Mouse (Mus musculus): Measurements from ENCODE around the gene Sgsm2.

The Sgsm2 gene

DNA sequence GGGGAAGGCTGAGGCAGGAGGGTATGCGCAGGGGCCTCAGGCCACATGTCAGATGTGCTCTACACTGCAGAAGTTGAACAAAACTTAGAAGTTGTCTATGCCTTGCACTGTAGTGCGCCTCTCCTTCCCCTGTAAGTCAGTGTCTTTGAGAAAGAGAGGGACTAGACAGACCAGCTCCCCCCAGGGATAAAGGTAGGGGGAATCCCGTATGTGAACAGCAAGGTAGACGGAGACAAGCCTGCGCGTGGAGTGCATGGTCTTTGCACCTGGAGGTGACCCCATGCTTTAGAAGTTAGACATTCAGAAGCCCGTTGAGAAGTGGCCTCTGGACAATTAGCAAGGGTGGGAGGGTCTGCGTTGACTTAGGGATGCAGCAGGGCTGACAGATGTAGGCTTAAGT, 56.1 kb downstream of the Sgsm2 start:
- DNase-seq: no peak

GRCm38 (mm10) chr11:74839860-74840715, 56.8 kb downstream of the Sgsm2 start:
- DNase-seq: no peak

DNA sequence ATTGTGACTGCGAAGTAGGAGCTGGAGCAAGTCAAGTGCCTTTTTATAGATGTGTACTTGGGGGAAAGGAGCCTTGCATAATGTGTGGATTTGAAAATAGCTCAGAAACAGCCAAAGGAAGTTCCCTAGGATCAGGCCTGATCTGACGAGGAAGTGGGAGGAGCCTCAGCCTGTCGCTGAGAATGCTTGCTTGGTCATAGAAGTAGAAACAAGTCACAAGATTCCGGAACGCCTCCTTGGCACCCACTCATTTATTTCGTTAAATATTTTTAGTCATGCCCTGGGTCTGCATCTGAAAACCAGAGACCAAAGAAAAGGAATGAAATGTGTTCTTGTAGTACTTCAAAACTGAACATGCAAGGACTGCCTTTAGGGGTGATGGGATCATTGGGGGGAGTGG, 57.9 kb downstream of the Sgsm2 start:
- peak in 1 of 2 experiments; percentile 43 for DNase-seq

DNA sequence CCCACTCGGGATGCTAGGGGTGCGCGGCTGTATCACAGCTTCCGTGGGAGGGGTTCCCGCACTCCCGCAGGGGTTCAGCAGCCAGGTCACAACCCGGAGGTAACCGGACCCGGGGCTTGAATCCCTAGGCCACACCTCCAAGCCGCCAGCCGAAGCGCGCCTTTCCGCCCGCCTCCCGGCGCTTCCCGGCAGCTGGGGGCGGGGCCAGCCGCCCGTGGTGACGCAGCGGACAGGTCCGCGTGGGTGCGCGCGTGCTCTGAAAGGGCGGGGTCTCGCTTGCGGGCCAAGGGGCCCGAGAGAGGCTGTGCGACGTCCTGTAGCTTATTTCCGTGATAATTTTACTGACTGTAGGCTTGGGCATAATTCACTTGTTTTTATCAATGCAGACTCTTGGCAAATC, 58.4 kb downstream of the Sgsm2 start:
- peak; percentile 95 to 97 for DNase-seq

DNA sequence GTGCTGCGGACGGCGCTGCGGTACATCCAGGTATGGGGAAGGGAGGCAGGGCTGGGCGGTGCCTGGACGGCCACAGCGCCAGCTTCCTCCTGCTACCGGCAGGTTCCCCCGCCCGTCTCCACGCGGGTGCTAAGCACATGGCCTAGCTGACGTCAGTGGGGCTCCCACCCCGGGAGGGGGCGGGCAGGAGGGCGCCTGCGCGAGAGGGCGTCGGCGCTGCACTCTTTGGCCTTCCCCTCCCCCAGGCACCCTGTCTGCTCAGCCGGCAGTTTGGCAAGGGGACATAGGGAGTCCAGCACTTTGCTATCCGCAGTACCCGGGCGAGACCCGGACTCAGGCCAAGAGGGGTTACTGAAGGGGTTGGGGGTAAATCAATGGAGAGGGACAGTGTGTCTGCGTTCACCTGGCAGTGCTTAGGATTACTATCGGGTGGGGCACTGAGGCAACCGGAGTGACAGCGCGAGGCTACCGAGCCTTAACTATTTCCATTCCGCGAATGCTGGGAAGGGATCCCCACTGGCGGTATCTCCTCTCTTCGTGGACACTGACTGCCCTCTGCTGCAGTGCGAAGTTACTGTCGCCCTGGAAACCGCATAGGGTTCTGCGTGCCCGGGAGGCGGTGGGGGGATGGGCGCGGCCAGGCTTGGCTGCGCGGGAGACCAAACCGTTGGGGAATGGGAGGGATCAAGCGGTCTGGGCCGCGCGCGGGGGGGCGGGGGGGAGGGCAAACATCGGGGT, 59.0 kb downstream of the Sgsm2 start:
- peak; percentile 97 to 98 for DNase-seq

DNA sequence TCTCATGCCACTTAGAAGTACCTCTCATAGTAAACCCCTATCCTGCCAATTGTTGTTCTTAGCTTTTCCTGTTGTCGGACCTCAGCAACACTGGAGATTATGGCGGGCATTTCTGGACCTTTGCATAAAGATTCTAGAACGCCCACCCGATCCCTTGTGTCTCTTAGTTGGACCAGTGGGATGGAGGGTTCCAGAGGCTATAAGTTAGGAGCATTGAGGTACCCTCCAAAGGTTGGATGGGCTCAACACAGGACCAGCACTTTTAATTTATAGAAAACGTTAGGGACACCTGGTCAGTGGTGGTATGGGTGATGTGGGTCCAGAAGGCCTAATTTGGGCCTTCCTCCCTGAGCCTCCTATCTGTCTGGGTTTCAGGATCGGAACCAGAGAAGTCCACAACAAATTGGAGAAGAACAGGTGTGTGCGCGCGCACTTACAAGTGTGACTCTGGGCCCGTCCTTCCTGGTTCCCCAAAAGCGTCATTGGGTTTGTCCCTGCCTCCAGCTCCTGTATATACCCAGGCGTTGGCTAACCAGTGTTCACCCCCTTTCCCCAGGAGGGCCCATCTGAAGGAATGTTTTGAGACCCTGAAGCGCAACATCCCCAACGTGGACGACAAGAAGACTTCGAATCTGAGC, 59.7 kb downstream of the Sgsm2 start:
- DNase-seq: no peak

- DNase-seq: peak in 1 of 2 experiments; percentile 44
Measured at GRCm38 (mm10) chr11:74836225-74837055, 60.4 kb downstream of the Sgsm2 start.

DNA sequence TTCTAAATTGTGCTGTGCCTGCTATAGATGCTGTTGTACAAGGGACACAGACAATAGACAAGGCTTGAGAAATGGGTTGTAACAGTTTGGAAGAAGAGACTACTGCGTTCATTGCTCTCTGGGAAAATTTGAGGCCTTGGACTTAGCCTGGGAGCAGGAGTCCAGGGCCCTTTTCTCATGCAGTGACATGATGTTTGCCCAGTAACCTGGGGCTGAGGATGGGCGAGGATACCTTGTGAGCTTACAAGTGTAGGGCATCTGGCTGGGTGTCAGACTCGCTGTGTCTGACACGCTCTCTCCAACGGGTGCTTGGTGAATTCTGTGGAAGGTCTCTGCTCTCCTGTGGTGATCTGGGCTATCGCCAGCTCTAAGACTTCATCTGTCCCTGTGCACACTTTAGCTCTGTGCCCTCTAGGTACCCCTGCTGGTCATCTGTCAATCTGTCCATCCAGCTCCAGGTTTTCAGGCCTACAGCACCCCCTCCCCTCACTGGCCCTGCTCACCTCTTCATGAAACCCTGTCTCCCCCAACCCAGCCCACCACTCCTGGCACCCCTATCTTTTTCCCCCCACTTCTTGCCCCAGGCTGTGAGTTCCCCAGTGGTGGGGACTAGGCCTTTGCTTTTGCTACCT, 61.2 kb downstream of the Sgsm2 start:
- DNase-seq: peak in 1 of 2 experiments; percentile 35

DNA sequence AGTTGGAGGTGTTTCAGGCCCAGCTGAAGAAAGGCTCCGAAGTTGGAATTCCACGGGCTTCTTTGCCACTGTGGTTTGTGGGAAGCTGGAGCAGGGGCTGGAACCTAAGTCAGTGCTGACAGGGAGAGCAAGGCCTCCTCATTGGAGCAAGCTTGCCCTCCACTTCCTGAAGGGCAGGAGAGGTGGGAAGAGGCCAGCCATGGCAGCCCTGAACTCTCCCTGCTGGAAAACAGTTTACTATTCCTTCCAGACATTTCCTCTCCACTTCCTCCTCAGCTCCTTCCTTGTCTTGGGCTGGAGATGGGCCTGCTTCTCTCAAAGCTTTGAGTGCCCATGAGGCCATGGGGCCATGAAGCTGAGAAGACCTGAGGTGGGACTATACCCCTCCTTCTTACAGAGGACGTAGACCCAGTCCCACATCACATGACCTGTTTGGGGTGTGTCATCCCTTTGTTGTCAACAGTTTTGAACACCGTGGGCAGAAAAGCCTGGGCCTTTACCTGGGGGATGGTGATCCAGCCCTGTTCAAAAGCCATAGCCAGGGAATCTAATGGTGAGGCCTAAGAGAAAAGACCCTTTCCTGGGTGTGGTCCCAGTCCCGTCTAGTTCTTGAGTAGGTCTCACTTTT, 62.1 kb downstream of the Sgsm2 start:
- DNase-seq: peak in 1 of 2 experiments; percentile 15

DNA sequence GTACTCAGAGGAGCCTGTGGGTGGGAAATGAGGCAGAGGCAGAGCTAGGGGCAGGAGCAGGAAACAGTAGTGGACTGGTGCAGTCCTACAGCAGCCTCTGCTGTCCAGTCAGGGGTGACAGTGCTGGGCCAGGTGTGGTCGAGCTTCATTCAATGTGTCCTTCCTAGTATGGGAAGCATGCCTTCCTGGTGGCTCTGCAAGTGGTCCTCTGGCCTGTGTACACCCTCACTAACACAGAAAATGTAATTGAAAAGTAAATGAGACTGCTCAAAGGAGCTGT, 62.6 kb downstream of the Sgsm2 start:
- peak in 1 of 2 experiments; percentile 14 for DNase-seq

DNA sequence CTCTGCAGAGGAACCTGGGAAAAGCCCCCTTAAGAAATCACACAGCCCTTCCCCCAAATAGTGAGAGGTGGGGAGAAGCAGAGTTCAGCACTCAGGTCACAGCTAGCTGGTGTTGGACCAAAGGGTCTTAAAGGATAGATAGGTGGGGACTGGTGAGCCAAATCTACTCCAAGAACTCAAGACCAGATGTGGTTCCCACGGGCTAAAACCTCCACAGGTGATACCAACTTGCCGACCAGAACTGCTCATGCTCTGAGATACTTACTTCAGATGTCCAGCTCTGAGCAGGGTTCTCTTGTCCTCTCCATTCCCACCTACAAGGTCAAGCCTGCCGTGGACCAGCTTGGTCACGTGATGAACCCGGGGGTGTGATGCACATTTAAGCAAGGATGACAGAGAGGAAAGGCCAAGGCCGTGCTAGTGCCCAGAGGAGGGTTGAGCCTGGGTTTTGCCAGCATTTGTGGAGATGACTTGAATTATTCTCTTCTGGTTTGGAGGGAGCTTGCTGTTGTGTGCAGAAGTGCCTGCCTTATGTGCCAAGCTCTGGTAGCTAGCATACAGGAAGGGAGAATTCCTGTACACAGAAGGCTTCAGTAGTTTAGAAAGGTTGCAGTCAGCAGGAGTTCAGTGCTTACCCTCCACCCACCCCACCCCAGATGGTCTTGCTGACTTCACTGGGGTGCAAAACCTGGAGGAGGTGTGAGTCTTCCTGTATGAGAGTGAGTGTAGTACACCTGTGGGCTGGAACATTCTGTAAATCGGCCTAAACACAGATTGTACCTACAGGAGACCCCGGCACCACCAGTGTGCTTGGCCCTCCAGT, 63.1 kb downstream of the Sgsm2 start:
- DNase-seq: peak in 1 of 2 experiments; percentile 45

- DNase-seq: peak; percentile 76 to 85
Measured at GRCm38 (mm10) chr11:74832503-74833143, 64.2 kb downstream of the Sgsm2 start.

- peak; percentile 99 for DNase-seq
Measured at GRCm38 (mm10) chr11:74831606-74832451, 65.0 kb downstream of the Sgsm2 start.

GRCm38 (mm10) chr11:74831191-74831605, 65.7 kb downstream of the Sgsm2 start:
- peak; percentile 65 to 72 for DNase-seq

DNA sequence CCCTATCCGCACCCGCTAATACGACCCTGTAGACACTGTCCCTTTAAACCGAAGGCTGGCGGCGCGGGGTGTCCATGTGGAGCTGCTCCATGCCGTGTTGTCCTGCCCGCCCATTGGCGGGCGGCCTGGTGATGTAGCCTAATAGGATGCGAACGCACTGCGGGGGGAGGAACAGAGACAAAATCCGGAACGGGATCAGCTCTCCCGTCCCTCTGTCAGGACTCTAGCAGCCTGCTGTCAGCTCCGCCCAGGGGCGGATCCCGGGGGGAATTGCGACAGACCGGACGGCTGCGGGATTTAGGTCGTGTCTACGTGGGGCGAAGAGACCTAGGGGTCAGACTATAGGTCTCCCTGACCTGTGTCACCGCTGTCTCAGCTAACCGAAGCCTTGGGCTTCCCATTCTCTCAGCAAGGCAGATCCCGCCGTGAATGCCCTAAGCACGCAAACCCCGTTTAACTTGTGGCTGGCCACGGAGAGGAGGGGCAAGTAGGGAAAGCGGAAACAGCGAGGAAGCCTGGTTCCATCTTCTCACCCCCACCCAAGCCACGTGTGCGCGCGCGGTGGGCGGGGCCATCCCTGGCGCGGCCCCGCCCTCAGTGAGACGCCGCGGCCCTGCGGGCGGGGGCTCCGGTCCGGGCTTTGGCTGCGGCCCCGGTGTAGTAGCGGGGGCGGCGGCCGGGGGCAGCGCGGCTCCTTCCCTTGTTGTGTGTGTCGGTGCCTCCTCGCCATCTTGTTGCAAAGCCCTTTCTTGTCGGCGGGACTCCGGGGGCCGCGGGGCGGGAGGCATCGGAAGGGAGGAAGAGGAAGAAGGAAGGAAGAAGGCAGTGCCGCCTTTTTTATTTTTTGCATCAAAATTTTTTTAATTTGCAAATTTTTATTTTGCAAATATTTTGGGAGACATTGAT, 66.4 kb downstream of the Sgsm2 start, which contains the start of gene Mnt:
Gene Mnt (plus strand): TSS at position 665 of the 906 bp plus-strand sequence.
- DNase-seq: peak; percentile 99 to 100

GRCm38 (mm10) chr11:74829812-74830211, 67.0 kb downstream of the Sgsm2 start:
- peak in 1 of 2 experiments; percentile 87 for DNase-seq

DNA sequence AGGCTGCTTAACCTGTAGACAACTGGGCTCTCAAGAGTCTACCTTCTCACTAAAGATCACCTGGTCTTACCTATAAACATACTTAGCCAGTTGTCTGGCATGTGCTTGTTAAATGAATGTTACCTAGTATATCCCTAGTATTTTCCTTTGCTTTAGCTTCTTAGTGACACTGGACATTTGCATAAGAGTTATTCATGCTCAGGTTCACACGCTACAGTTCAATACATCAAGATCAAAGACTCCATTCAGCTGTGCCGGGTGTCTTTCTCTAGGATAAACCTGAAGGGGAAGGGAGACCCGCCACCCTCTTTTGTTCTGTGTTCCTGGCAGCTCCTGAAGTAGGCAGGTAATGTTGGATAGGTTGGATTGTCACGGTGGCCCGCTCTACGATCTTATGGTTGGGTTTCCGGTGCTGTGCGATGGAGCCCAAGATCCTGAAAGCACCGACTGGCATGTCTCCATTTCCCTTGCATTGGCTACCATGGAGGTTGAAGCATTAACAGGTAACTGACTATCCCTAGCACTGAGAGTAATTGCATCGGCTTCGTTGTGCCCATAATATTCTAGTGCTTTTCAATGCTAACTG, 67.8 kb downstream of the Sgsm2 start:
- peak in 1 of 2 experiments; percentile 23 for DNase-seq
